ENCODE assay signal across 18 mouse cellular contexts in genomic region chr10:71251256-71251655, GRCm38 (mm10). TPM values are rescaled to one million over a fixed set of nuclear protein-coding genes. Genes with fewer than 3 reads are reported as not detected.
DNase-seq lines count a peak whose midpoint lies in the region; TF ChIP-seq lines count a peak whose summit lies in the region.
"Had no signal": no experiment of that assay in that cellular context is flagged by ENCODE, and none has a peak within 500 bp of the region (broad histone marks: within the 10 kb centered on the region; RNA-seq: fewer than 3 reads in every experiment).

No protein-coding gene starts in this region.

- H3K9me3 ChIP-seq in heart, embryonic 10.5 days: no peaks in the 10 kb centered on the region
- H3K9me3 ChIP-seq: embryonic facial prominence, embryonic 10.5 days; embryonic facial prominence, embryonic 13.5 days; forebrain, embryonic 12.5 days; forebrain, embryonic 15.5 days; heart, embryonic 13.5 days; hindbrain, embryonic 12.5 days; hindbrain, embryonic 15.5 days had no signal

- 89% methylated on average over 5 of the region's 5 CpGs for WGBS in cerebellum, adult 2 months
- 86% methylated on average over 5 of the region's 5 CpGs for WGBS in heart, embryonic 10.5 days

- no peak for TF ChIP-seq CTCF in cerebellum, adult 2 months (IDR thresholded peaks at IDR 0.05; ENCODE audit: borderline replicate concordance, insufficient read depth, low read depth, low read length)
- no peak for TF ChIP-seq CTCF in gastrocnemius, adult 2 months (IDR thresholded peaks at IDR 0.05)

- intact Hi-C loops in gastrocnemius, adult 2 months (cut with DNase I): no loop called here
- intact Hi-C loops in gastrocnemius, postnatal 14 days (cut with DNase I; ENCODE audit: low total_unique reads): no loop called here
- intact Hi-C loops in heart, postnatal 10 days (cut with DNase I): no loop called here

- peaks cover 17% of the 10 kb centered on the region for H3K36me3 ChIP-seq in heart, embryonic 10.5 days

- H3K4me3 ChIP-seq in cerebellum, adult 2 months (replicated peaks; ENCODE audit: insufficient read depth, low read depth, low read length): no peak overlapping the region
- H3K4me3 ChIP-seq in gastrocnemius, adult 2 months: peak overlapping the region; percentile 75
- no peak overlapping the region for H3K4me3 ChIP-seq in heart, embryonic 10.5 days
- H3K4me3 ChIP-seq: embryonic facial prominence, embryonic 10.5 days; embryonic facial prominence, embryonic 13.5 days; erythroblast, embryonic 14.5 days; forebrain, embryonic 12.5 days; forebrain, embryonic 15.5 days; hindbrain, embryonic 12.5 days; hindbrain, embryonic 15.5 days had no signal

- peak overlapping the region; percentile 91 for H3K27ac ChIP-seq in cerebellum, adult 2 months (ENCODE audit: insufficient read depth, low read length)
- H3K27ac ChIP-seq in gastrocnemius, adult 2 months: peak overlapping the region; percentile 97
- no peak overlapping the region for H3K27ac ChIP-seq in heart, embryonic 10.5 days
- H3K27ac ChIP-seq: embryonic facial prominence, embryonic 10.5 days; embryonic facial prominence, embryonic 13.5 days; forebrain, embryonic 12.5 days; forebrain, embryonic 15.5 days; hindbrain, embryonic 12.5 days; hindbrain, embryonic 15.5 days had no signal

- H3K4me1 ChIP-seq in cerebellum, adult 2 months (ENCODE audit: control insufficient read depth, insufficient read depth, low read length): peaks cover 13% of the 10 kb centered on the region; the same call in 1 of the 2 replicates
- H3K4me1 ChIP-seq in heart, embryonic 10.5 days: peaks cover 5% of the 10 kb centered on the region; the same call in 1 of the 2 replicates
- H3K4me1 ChIP-seq: embryonic facial prominence, embryonic 10.5 days; embryonic facial prominence, embryonic 13.5 days; forebrain, embryonic 12.5 days; forebrain, embryonic 15.5 days; hindbrain, embryonic 12.5 days; hindbrain, embryonic 15.5 days had no signal

- peak in 1 of 2 experiments; percentile 28 for DNase-seq in cerebellum, adult 2 months
- no peak for DNase-seq in cerebellum, adult 9-11 months
- no peak for DNase-seq in gastrocnemius, adult 2 months
- no peak for DNase-seq in gastrocnemius, postnatal 14 days
- peak; percentile 64 for DNase-seq in heart, embryonic 10.5 days (ENCODE audit: low spot score)
- DNase-seq in heart, postnatal 10 days: no peak
- DNase-seq: adrenal gland, adult 8-10 months; adrenal gland, postnatal 25 days; embryo, embryonic 11 days; kidney, adult 2 months had no signal

- no peaks in the 10 kb centered on the region for H3K27me3 ChIP-seq in cerebellum, adult 2 months (ENCODE audit: control insufficient read depth, insufficient read depth, low read length)
- H3K27me3 ChIP-seq in heart, embryonic 10.5 days (ENCODE audit: insufficient read depth, poor library complexity, severe bottlenecking): no peaks in the 10 kb centered on the region
- H3K27me3 ChIP-seq: embryonic facial prominence, embryonic 13.5 days; forebrain, embryonic 12.5 days; forebrain, embryonic 15.5 days; heart, embryonic 13.5 days; hindbrain, embryonic 12.5 days; hindbrain, embryonic 15.5 days had no signal

- TF ChIP-seq POLR2A in cerebellum, adult 2 months (IDR thresholded peaks at IDR 0.05; ENCODE audit: borderline replicate concordance, insufficient read depth, low read length): no peak

RNA-seq across cellular contexts. Expression of gene Tfam, which starts 13.2 kb away (rescaled TPM):
- polyA plus RNA-seq in cerebellum, adult 2 months (2012; rRNA removed): 23.0 and 27.2 TPM in 2 replicates
- 10 to 100 TPM; 44.5 to 55.6 TPM for total RNA-seq in gastrocnemius, adult 2 months (2021)
- total RNA-seq in gastrocnemius, postnatal 14 days (2021): 10 to 100 TPM; 48.1 to 51.2 TPM
- polyA plus RNA-seq in heart, embryonic 10.5 days (2016; fragmentation: Nextera tagmentation; extraction: Ambion mirVana): 57.8 and 78.1 TPM in 2 replicates
- total RNA-seq in heart, postnatal 10 days (2021): 10 to 100 TPM; 52.3 to 58.0 TPM

RNA-seq across cellular contexts. Expression of gene Ube2d1, which starts 33.8 kb away (rescaled TPM):
- 123 and 127 TPM in 2 replicates for polyA plus RNA-seq in cerebellum, adult 2 months (2012; rRNA removed)
- 100 to 1,000 TPM; 162 to 211 TPM for total RNA-seq in gastrocnemius, adult 2 months (2021)
- total RNA-seq in gastrocnemius, postnatal 14 days (2021): 100 to 1,000 TPM; 150 to 153 TPM
- polyA plus RNA-seq in heart, embryonic 10.5 days (2016; fragmentation: Nextera tagmentation; extraction: Ambion mirVana): 59.7 and 65.2 TPM in 2 replicates
- 10 to 100 TPM; 40.9 to 47.6 TPM for total RNA-seq in heart, postnatal 10 days (2021)
- polyA plus RNA-seq: erythroblast, embryonic 14.5 days had no signal
